Mouse (Mus musculus) heart, adult 2 months (tissue): ENCODE data around the gene Adad1. TPM values are rescaled to one million over a fixed set of nuclear protein-coding genes. Genes with fewer than 3 reads are reported as not detected.

Experiments used
- DNase-seq, 2 experiments: peaks; one replicate each; pipeline ENCODE4 v3.0.0; 2021
- H3K27ac ChIP-seq: fragments of 200-600 bp; 2 replicates; pipeline ENCODE4 v1.8.1; 2022
- H3K27me3 ChIP-seq: fragments of 200-500 bp; 2 replicates; pipeline ENCODE4 v1.6.1; 2012; ENCODE audit warnings: mild to moderate bottlenecking, low read length, inconsistent platforms, mixed read lengths; ENCODE audit not compliant: control insufficient read depth, insufficient read depth
- H3K36me3 ChIP-seq: fragments of 200-500 bp; 2 replicates; pipeline ENCODE4 v1.6.1; 2012; ENCODE audit warnings: low read length, inconsistent platforms; ENCODE audit not compliant: control insufficient read depth, insufficient read depth
- H3K4me1 ChIP-seq: fragments of 200-500 bp; 2 replicates; pipeline ENCODE4 v1.6.1; 2011; ENCODE audit warnings: low read length; ENCODE audit not compliant: control insufficient read depth, insufficient read depth
- H3K4me3 ChIP-seq: fragments of 200-600 bp; 2 replicates; pipeline ENCODE4 v1.8.1; 2022
- H3K79me2 ChIP-seq: fragments of 200-500 bp; replicated peaks from 2 replicates; pipeline ENCODE4 v1.6.1; 2012; ENCODE audit warnings: mild to moderate bottlenecking, inconsistent platforms, low read length, moderate library complexity, mixed read lengths; ENCODE audit not compliant: control insufficient read depth, insufficient read depth
- H3K9ac ChIP-seq: fragments of 200-500 bp; 2 replicates; pipeline ENCODE4 v1.6.1; 2012; ENCODE audit warnings: low read depth, mild to moderate bottlenecking, control low read depth, inconsistent platforms, low read length, mixed read lengths
- CTCF ChIP-seq: fragments of 200-600 bp; IDR thresholded peaks from 2 replicates; pipeline ENCODE4 v1.8.1; 2022; ENCODE audit warnings: antibody characterized with exemption, mild to moderate bottlenecking, moderate library complexity
- EP300 ChIP-seq: fragments of 200-500 bp; IDR thresholded peaks from 2 replicates; pipeline ENCODE4 v1.6.1; 2011; ENCODE audit warnings: low read depth, low read length, control low read depth; ENCODE audit not compliant: insufficient read depth
- POLR2A ChIP-seq: fragments of 200-500 bp; IDR thresholded peaks from 2 replicates; pipeline ENCODE4 v1.6.1; 2011; ENCODE audit warnings: mild to moderate bottlenecking, low read depth, low read length, control low read depth; ENCODE audit not compliant: insufficient read depth
- WGBS: fragments of 180-500 bp; shearing (Covaris S2); methylation state at CpG from one replicate; pipeline ENCODE4 v1.1.7; 2018; 5-methylcytosine and 5-hydroxymethylcytosine counted together
- intact Hi-C: fragments of 180-260 bp; cut with DNase I; formaldehyde crosslinking; loops from one replicate; pipeline ENCODE4 v1.15.1; 2025
- long read RNA-seq: library from polyadenylated mRNA; stranded (forward); transcript quantifications from one replicate; pipeline ENCODE4 v2.0.0, GENCODE M21; 2021
- polyA plus RNA-seq: library from polyadenylated mRNA; depleted of rRNA; stranded (reverse); fragments of >200 nt; gene quantifications from 2 replicates; pipeline ENCODE4 v1.2.3, GENCODE M21; 2012; rRNA removed
- total RNA-seq, 2 experiments: library from RNA; stranded (reverse); gene quantifications; 2 replicates each; pipeline ENCODE4 v1.2.3; 2021

Adad1 gene
- total RNA-seq = not detected
- polyA plus RNA-seq = not detected in 2 replicates
- long read RNA-seq = 0 reads

GRCm38 (mm10) chr3:37063406-37063805, at the start of gene Adad1:
Gene Adad1 (plus strand): TSS chr3:37063527.
- DNase-seq = no peak
- intact Hi-C loops = no loop called here
- Histone ChIP-seq H3K4me3 (no peak within 1 kb of the TSS), H3K27me3 (peaks cover 2% of the 10 kb centered on the region), H3K9ac (no peak within 1 kb of the TSS), H3K36me3 (no peaks in the 10 kb centered on the region), H3K79me2 (no peaks in the 10 kb centered on the region), H3K4me1 (no peaks in the 10 kb centered on the region), H3K27ac (no peak within 1 kb of the TSS)
- TF ChIP-seq CTCF = no peak
- no peak for TF ChIP-seq POLR2A
- TF ChIP-seq EP300 = no peak
- 46% methylated on average over 39 of the region's 39 CpGs for WGBS

DNA sequence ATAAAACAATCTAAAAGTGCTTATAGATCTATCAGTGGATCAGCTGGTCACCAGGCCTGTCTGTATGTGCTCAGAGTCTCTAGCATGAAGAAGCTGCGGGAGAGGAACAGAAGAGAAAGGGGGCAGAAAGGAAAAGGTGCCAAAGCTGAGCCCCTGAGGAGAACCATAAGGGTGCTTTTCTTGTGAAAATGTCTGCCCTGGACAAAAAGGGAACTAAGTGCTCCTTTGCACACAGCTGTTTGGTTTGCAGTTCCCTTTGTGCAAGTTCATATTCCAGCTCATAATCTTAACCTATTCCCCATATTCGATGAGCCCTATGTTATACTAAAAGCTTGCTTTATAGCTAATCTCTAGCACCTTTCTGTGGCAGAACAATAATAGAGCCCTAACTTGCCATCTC, 25.3 kb upstream of the Adad1 start:
- H3K4me1 ChIP-seq = no peaks in the 10 kb centered on the region
- DNase-seq = no peak
- no peak overlapping the region for H3K4me3 ChIP-seq
- no peaks in the 10 kb centered on the region for H3K27me3 ChIP-seq
- no peak for TF ChIP-seq POLR2A
- TF ChIP-seq EP300 = no peak
- TF ChIP-seq CTCF = no peak
- peaks cover 2% of the 10 kb centered on the region for H3K36me3 ChIP-seq
- H3K79me2 ChIP-seq = no peaks in the 10 kb centered on the region
- H3K9ac ChIP-seq = no peak overlapping the region
- WGBS = 86% methylated on average over 2 of the region's 2 CpGs
- intact Hi-C loops = no loop called here
- H3K27ac ChIP-seq = no peak overlapping the region

GRCm38 (mm10) chr3:37039811-37040210, 23.5 kb upstream of the Adad1 start:
- Histone ChIP-seq H3K27me3 (no peaks in the 10 kb centered on the region), H3K9ac (no peak overlapping the region), H3K4me3 (no peak overlapping the region), H3K27ac (no peak overlapping the region), H3K79me2 (no peaks in the 10 kb centered on the region), H3K36me3 (peaks cover 2% of the 10 kb centered on the region), H3K4me1 (no peaks in the 10 kb centered on the region)
- no peak for DNase-seq
- intact Hi-C loops = no loop called here
- no peak for TF ChIP-seq POLR2A
- TF ChIP-seq EP300 = no peak
- no peak for TF ChIP-seq CTCF

GRCm38 (mm10) chr3:37051491-37051890, 11.8 kb upstream of the Adad1 start:
- no peak overlapping the region for H3K4me3 ChIP-seq
- no peaks in the 10 kb centered on the region for H3K36me3 ChIP-seq
- TF ChIP-seq EP300 (no peak), POLR2A (no peak), CTCF (no peak)
- no peak overlapping the region for H3K27ac ChIP-seq
- no peaks in the 10 kb centered on the region for H3K79me2 ChIP-seq
- H3K27me3 ChIP-seq = no peaks in the 10 kb centered on the region
- no peak overlapping the region for H3K9ac ChIP-seq
- DNase-seq = no peak
- intact Hi-C loops = no loop called here
- no peaks in the 10 kb centered on the region for H3K4me1 ChIP-seq
- WGBS = 96% methylated on average over 1 of the region's 1 CpGs

DNA sequence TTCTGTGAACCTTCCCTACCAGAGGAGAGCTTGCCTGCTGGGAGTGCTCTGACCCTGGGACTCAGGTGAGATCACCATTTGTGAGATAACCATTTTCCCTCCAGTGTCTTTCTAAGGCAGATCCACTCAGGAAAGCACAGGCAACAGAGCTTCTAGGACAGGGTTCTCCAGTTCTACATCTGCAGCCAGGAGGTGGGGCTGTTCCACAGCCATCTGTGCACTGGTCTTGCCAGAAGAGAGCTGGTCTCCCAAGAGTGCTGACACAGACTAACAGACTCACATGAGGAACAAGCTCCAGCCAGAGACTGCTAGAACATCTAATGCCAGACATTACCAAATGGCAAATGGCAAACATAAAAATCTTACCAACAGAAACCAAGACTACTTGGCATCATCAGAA, 9.9 kb downstream of the Adad1 start:
- H3K27ac ChIP-seq = no peak overlapping the region
- DNase-seq = peak; percentile 69 to 70
- intact Hi-C loops = loop anchor here (1.0 to 10.0 kb wide), 2 partner anchors 131 to 202 kb away; no protein-coding TSS in a partner anchor
- H3K79me2 ChIP-seq = no peaks in the 10 kb centered on the region
- no peaks in the 10 kb centered on the region for H3K4me1 ChIP-seq
- no peak overlapping the region for H3K9ac ChIP-seq
- TF ChIP-seq CTCF (peak; percentile 66), EP300 (0 out of 2 replicates have a peak, but pooled peaks have one; percentile 40), POLR2A (no peak)
- no peak overlapping the region for H3K4me3 ChIP-seq
- no peaks in the 10 kb centered on the region for H3K27me3 ChIP-seq
- no peaks in the 10 kb centered on the region for H3K36me3 ChIP-seq

DNA sequence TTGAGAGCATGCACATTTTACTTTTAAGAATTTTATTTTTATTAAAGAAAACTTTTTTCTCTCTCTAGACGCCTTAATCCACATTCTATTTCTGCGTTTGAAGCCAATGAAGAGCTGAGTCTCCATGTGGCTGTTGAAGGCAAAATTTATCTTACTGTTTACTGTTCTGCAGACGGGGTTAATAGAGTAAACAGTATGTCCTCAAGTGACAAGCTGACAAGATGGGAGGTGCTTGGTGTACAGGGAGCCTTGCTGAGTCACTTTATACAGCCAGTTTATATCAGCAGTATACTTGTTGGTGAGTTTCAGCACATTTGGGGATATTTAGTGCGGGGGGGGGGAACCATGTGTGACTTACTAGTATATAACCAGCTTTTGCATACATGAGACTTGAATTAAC, 21.5 kb downstream of the Adad1 start:
- Histone ChIP-seq H3K4me1 (no peaks in the 10 kb centered on the region), H3K27me3 (no peaks in the 10 kb centered on the region), H3K9ac (no peak overlapping the region), H3K4me3 (no peak overlapping the region), H3K27ac (no peak overlapping the region), H3K36me3 (no peaks in the 10 kb centered on the region), H3K79me2 (no peaks in the 10 kb centered on the region)
- intact Hi-C loops = no loop called here
- WGBS = 79% methylated on average over 4 of the region's 4 CpGs
- TF ChIP-seq EP300 (no peak), CTCF (no peak)
- DNase-seq = no peak
